Mouse (Mus musculus) CH12.LX (cell line): Measurements from ENCODE around the gene Serpinb9b. TPM values are rescaled to one million over a fixed set of nuclear protein-coding genes. Genes with fewer than 3 reads are reported as not detected.

ENCODE experiments used
- DNase-seq: peaks from one replicate; pipeline ENCODE4 v3.0.0-alpha.2; 2013; ENCODE audit errors: extremely low read depth
- H3K27ac ChIP-seq: 2 replicates; pipeline ENCODE4 v1.5.1; 2012; ENCODE audit warnings: low read depth, mild to moderate bottlenecking, control low read depth, moderate library complexity; ENCODE audit not compliant: insufficient read depth
- H3K27me3 ChIP-seq: replicated peaks from 2 replicates; pipeline ENCODE3; 2012; ENCODE audit warnings: inconsistent platforms
- H3K36me3 ChIP-seq, 2 experiments: replicated peaks in 1 of 2; 2 replicates each; pipeline versions ENCODE3 to v1.6.1; 2012; ENCODE audit warnings: inconsistent platforms in 1 of 2, low read length in 1 of 2, mild to moderate bottlenecking in 1 of 2, mixed read lengths in 1 of 2, moderate library complexity in 1 of 2; ENCODE audit not compliant: control insufficient read depth in 1 of 2, insufficient read depth in 1 of 2
- H3K4me1 ChIP-seq, 2 experiments: 2 replicates each; pipeline ENCODE4 v1.6.1; 2012; ENCODE audit warnings: inconsistent platforms in 1 of 2, moderate library complexity in 1 of 2; ENCODE audit not compliant: insufficient read depth in 2 of 2, control insufficient read depth in 1 of 2
- H3K4me2 ChIP-seq: 2 replicates; pipeline ENCODE4 v1.6.1; 2012; ENCODE audit warnings: low read depth, mild to moderate bottlenecking, control low read depth; ENCODE audit not compliant: poor library complexity, insufficient read depth, severe bottlenecking
- H3K4me3 ChIP-seq, 3 experiments: fragments of 150-350 bp in 1 of 3; sonication (generic) in 1 of 3; replicated peaks in 1 of 3; 2 replicates each; pipeline versions ENCODE3 to v1.5.1; 2011 to 2012; ENCODE audit warnings: low read depth in 2 of 3, low read length in 2 of 3, mild to moderate bottlenecking in 2 of 3, moderate library complexity in 2 of 3, control low read depth in 1 of 3, improper control_type of control experiment in 1 of 3, inconsistent platforms in 1 of 3, mixed read lengths in 1 of 3; ENCODE audit not compliant: poor library complexity in 1 of 3
- H3K79me2 ChIP-seq: replicated peaks from 2 replicates; pipeline ENCODE4 v1.6.1; 2012; ENCODE audit warnings: mild to moderate bottlenecking, moderate library complexity; ENCODE audit not compliant: control insufficient read depth, poor library complexity, insufficient read depth, severe bottlenecking; ENCODE audit errors: extremely low read depth
- H3K9ac ChIP-seq: 2 replicates; pipeline ENCODE4 v1.6.1; 2012; ENCODE audit warnings: low read depth, mild to moderate bottlenecking, control low read depth, moderate library complexity; ENCODE audit not compliant: insufficient read depth
- H3K9me3 ChIP-seq: replicated peaks from 2 replicates; pipeline ENCODE3; 2012; ENCODE audit warnings: low read length, inconsistent platforms, mixed read lengths
- BHLHE40 ChIP-seq: IDR thresholded peaks from 2 replicates; pipeline ENCODE4 v1.6.1; 2011; ENCODE audit warnings: mild to moderate bottlenecking, low read depth, low read length, improper control_type of control experiment
- ELF1 ChIP-seq: IDR thresholded peaks from 2 replicates; pipeline ENCODE4 v1.6.1; 2014; ENCODE audit warnings: low read depth, mild to moderate bottlenecking, inconsistent platforms, low read length, improper control_type of control experiment
- HCFC1 ChIP-seq: IDR thresholded peaks from 2 replicates; pipeline ENCODE4 v1.6.1; 2012; ENCODE audit warnings: low read depth, mild to moderate bottlenecking, inconsistent platforms, low read length, improper control_type of control experiment
- IRF4 ChIP-seq: IDR thresholded peaks from 2 replicates; pipeline ENCODE4 v1.6.1; 2014; ENCODE audit warnings: low read depth, mild to moderate bottlenecking, inconsistent platforms, low read length, improper control_type of control experiment
- MAX ChIP-seq: IDR thresholded peaks from 2 replicates; pipeline ENCODE4 v1.6.1; 2011; ENCODE audit warnings: low read length, improper control_type of control experiment
- MAZ ChIP-seq: IDR thresholded peaks from 2 replicates; pipeline ENCODE4 v1.6.1; 2012; ENCODE audit warnings: low read depth, mild to moderate bottlenecking, inconsistent platforms, low read length, improper control_type of control experiment, moderate library complexity
- MEF2A ChIP-seq: IDR thresholded peaks from 2 replicates; pipeline ENCODE4 v1.6.1; 2014; ENCODE audit warnings: low read depth, mild to moderate bottlenecking, inconsistent platforms, low read length, improper control_type of control experiment, borderline replicate concordance
- MXI1 ChIP-seq: IDR thresholded peaks from 2 replicates; pipeline ENCODE4 v1.6.1; 2011; ENCODE audit warnings: mild to moderate bottlenecking, low read depth, low read length, improper control_type of control experiment
- NELFE ChIP-seq: IDR thresholded peaks from 2 replicates; pipeline ENCODE4 v1.6.1; 2011; ENCODE audit warnings: low read depth, low read length, improper control_type of control experiment
- NRF1 ChIP-seq: IDR thresholded peaks from 2 replicates; pipeline ENCODE4 v1.6.1; 2014; ENCODE audit warnings: low read depth, mild to moderate bottlenecking, inconsistent platforms, low read length, improper control_type of control experiment, moderate library complexity
- PAX5 ChIP-seq: IDR thresholded peaks from 2 replicates; pipeline ENCODE4 v1.6.1; 2012; ENCODE audit warnings: low read length, inconsistent platforms, mixed read lengths
- POLR2A ChIP-seq: IDR thresholded peaks from 2 replicates; pipeline ENCODE4 v1.6.1; 2011; ENCODE audit warnings: low read depth, mild to moderate bottlenecking, improper control_type of control experiment, low read length
- RAD21 ChIP-seq: IDR thresholded peaks from 2 replicates; pipeline ENCODE4 v1.6.1; 2011; ENCODE audit warnings: low read depth, mild to moderate bottlenecking, low read length, improper control_type of control experiment, moderate library complexity
- SIN3A ChIP-seq: IDR thresholded peaks from 2 replicates; pipeline ENCODE4 v1.6.1; 2012; ENCODE audit warnings: low read length, improper control_type of control experiment, inconsistent platforms
- TBP ChIP-seq: conservative IDR thresholded peaks from 2 replicates; pipeline ENCODE4 v1.6.1; 2011; ENCODE audit warnings: low read depth, low read length, improper control_type of control experiment
- ZMIZ1 ChIP-seq: IDR thresholded peaks from 2 replicates; pipeline ENCODE4 v1.6.1; 2012; ENCODE audit warnings: low read depth, mild to moderate bottlenecking, inconsistent platforms, low read length, improper control_type of control experiment
- ZNF384 ChIP-seq: IDR thresholded peaks from 2 replicates; pipeline ENCODE4 v1.6.1; 2012; ENCODE audit warnings: low read depth, low read length, improper control_type of control experiment, inconsistent platforms
- dilution Hi-C: fragments of 300-500 bp; cut with MboI; formaldehyde crosslinking; loops from 2 replicates; pipeline ENCODE4 v1.14.3; 2020; ENCODE audit warnings: low sequenced_read_pairs; ENCODE audit not compliant: extremely low pct_unique_long_range_greater_than_20kb, extremely low pct_ligation_motif_present
- in situ Hi-C: fragments of 300-500 bp; cut with MboI; formaldehyde crosslinking; loops from 3 replicates; pipeline ENCODE4 v1.14.3; 2019; ENCODE audit warnings: low sequenced_read_pairs, low pct_ligation_motif_present, low pct_unique_long_range_greater_than_20kb, mixed read lengths
- polyA plus RNA-seq: library from polyadenylated mRNA; unstranded; fragments of >175 nt; gene quantifications from 2 replicates; pipeline ENCODE4 v1.2.1, GENCODE M21; 2012; ENCODE audit warnings: low read depth; ENCODE audit not compliant: insufficient read length
- total RNA-seq, 2 experiments: library from RNA; depleted of rRNA; stranded (reverse); fragments of 300-350 nt in 1 of 2; fragments of >200 nt in 1 of 2; gene quantifications; 2 replicates each; pipeline ENCODE4 v1.2.3; 2012 to 2014

Gene Serpinb9b
- total and polyA plus RNA-seq, 3 experiments = 0.24 TPM; not detected in 2

DNA sequence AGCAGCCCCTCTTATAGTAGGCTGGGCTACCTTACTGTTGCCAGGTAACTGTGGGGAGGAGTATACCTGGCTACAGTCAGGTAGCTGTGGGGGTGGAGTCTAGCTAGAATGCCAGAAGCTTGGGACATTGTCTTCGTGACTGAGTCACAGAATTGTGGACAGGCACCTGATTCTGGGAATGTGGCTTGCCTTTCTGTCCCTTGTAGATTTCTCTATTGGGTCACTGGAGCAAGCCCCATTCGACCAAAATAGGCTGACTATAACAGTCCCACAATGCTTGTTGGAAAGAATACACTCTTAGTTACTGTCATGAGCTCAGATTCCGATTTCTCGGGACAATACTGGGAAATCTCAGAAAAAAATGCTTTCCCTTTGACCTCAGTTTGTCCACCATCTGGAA, 32.2 kb upstream of the Serpinb9b start:
- no peak overlapping the region for H3K4me3 ChIP-seq
- H3K4me2 ChIP-seq = no peak overlapping the region
- DNase-seq = no peak
- in situ Hi-C loops = no loop called here
- no peak for TF ChIP-seq RAD21
- no peak for TF ChIP-seq POLR2A
- no peak for TF ChIP-seq TBP
- no peak for TF ChIP-seq HCFC1
- no peak for TF ChIP-seq MXI1
- no peak for TF ChIP-seq MAX
- TF ChIP-seq BHLHE40 = no peak
- no peak for TF ChIP-seq IRF4
- no peak for TF ChIP-seq ZNF384
- TF ChIP-seq NELFE = no peak
- no peak overlapping the region for H3K9ac ChIP-seq
- peaks cover 0 to 4% of the 10 kb centered on the region in 2 experiments; a peak in 1 of 4 replicates for H3K4me1 ChIP-seq
- H3K36me3 ChIP-seq = no peaks in the 10 kb centered on the region
- H3K27ac ChIP-seq = no peak overlapping the region
- dilution Hi-C loops = no loop called here
- no peaks in the 10 kb centered on the region for H3K9me3 ChIP-seq
- H3K27me3 ChIP-seq = no peaks in the 10 kb centered on the region
- H3K79me2 ChIP-seq = no peaks in the 10 kb centered on the region

DNA sequence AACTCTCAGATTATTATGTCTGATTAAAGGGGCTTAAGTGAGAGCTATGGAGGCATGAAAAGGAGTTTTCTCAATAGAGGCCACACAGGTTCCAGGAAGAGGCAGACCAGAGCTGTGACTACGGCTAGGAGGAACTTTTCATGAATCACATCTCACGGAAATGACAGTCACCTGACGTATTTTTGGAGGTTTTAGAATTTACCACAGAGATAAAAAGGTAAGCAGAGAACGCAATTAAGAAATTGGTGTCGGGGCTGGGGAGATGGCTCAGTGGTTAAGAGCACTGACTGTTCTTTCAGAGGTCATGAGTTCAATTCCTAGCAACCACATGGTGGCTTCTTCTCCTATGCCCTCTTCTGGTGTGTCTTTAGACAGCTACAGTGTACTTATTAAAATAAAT, 25.9 kb upstream of the Serpinb9b start:
- no peaks in the 10 kb centered on the region for H3K79me2 ChIP-seq
- dilution Hi-C loops (no loop called here), in situ Hi-C loops (loop anchor here (10.0 kb wide), 1 partner anchor 73 kb away; the partner anchor contains the start of gene Serpinb1b)
- H3K4me3 ChIP-seq = no peak overlapping the region
- DNase-seq = no peak
- TF ChIP-seq PAX5 (no peak), MXI1 (no peak), MAX (no peak), ZMIZ1 (no peak), MAZ (no peak), ELF1 (no peak), RAD21 (no peak), NRF1 (no peak), MEF2A (no peak), SIN3A (no peak)
- H3K27ac ChIP-seq = no peak overlapping the region
- no peaks in the 10 kb centered on the region for H3K27me3 ChIP-seq
- no peak overlapping the region for H3K4me2 ChIP-seq
- H3K36me3 ChIP-seq = no peaks in the 10 kb centered on the region
- peaks cover 0 to 28% of the 10 kb centered on the region in 2 experiments; a peak in 2 of 4 replicates for H3K4me1 ChIP-seq
- no peak overlapping the region for H3K9ac ChIP-seq
- no peaks in the 10 kb centered on the region for H3K9me3 ChIP-seq
